Mouse (Mus musculus) T-helper 1 cell (primary cell): ENCODE data around the gene Tm2d1.
"Not testable (repeated sequence)": the region's sequence is repeated elsewhere in the genome, so short reads cannot be mapped to it uniquely, and the experiment has no call there.

ENCODE experiments used
- in situ Hi-C: fragments of 300-600 bp; cut with MboI, MseI; formaldehyde crosslinking; loops from one replicate; pipeline ENCODE4 v1.15.1; 2025; ENCODE audit warnings: high pct_unique_total_duplicates

Tm2d1 gene

GRCm38 (mm10) chr4:98382716-98383424 is at the start of gene Tm2d1:
Gene Tm2d1 (minus strand): TSS chr4:98383306.
- in situ Hi-C loops, result loop anchor here (10.0 kb wide), 1 partner anchor 628 kb away; no protein-coding TSS in a partner anchor

GRCm38 (mm10) chr4:98428371-98428770 is 45.3 kb upstream of the Tm2d1 start:
- in situ Hi-C loops, result no loop called here

GRCm38 (mm10) chr4:98415150-98415549 is 32.0 kb upstream of the Tm2d1 start:
- in situ Hi-C loops, result not testable (repeated sequence)

GRCm38 (mm10) chr4:98408455-98408854 is 25.3 kb upstream of the Tm2d1 start:
- in situ Hi-C loops, result no loop called here

- in situ Hi-C loops, result no loop called here
These were observed 21.3 kb upstream of the Tm2d1 start for GRCm38 (mm10) chr4:98404412-98404811.

- in situ Hi-C loops, result no loop called here
These were observed 20.4 kb upstream of the Tm2d1 start for GRCm38 (mm10) chr4:98403492-98403891.

- in situ Hi-C loops, result no loop called here
These were observed 18.5 kb upstream of the Tm2d1 start for GRCm38 (mm10) chr4:98401584-98401962.

GRCm38 (mm10) chr4:98400926-98401583 is 17.9 kb upstream of the Tm2d1 start:
- in situ Hi-C loops, result no loop called here

GRCm38 (mm10) chr4:98395690-98396437 is 12.8 kb upstream of the Tm2d1 start, which contains the start of gene Patj:
Gene Patj (plus strand): TSS chr4:98395785.
- in situ Hi-C loops, result no loop called here

GRCm38 (mm10) chr4:98395346-98395689 is 12.2 kb upstream of the Tm2d1 start:
- in situ Hi-C loops, result no loop called here

- in situ Hi-C loops, result loop anchor here (10.0 kb wide), 1 partner anchor 630 kb away; no protein-coding TSS in a partner anchor
These were observed 1.9 kb upstream of the Tm2d1 start for GRCm38 (mm10) chr4:98385036-98385435.

- in situ Hi-C loops, result no loop called here
These were observed 6.2 kb downstream of the Tm2d1 start for GRCm38 (mm10) chr4:98376943-98377342.

- in situ Hi-C loops, result no loop called here
These were observed 7.7 kb downstream of the Tm2d1 start for GRCm38 (mm10) chr4:98375401-98375800.

- in situ Hi-C loops, result no loop called here
These were observed 24.9 kb downstream of the Tm2d1 start for GRCm38 (mm10) chr4:98358034-98358809.

GRCm38 (mm10) chr4:98348580-98348979 is 34.5 kb downstream of the Tm2d1 start:
- in situ Hi-C loops, result no loop called here

GRCm38 (mm10) chr4:98345783-98346182 is 37.3 kb downstream of the Tm2d1 start:
- in situ Hi-C loops, result no loop called here

- in situ Hi-C loops, result no loop called here
These were observed 43.0 kb downstream of the Tm2d1 start for GRCm38 (mm10) chr4:98339992-98340564.

- in situ Hi-C loops, result no loop called here
These were observed 44.2 kb downstream of the Tm2d1 start for GRCm38 (mm10) chr4:98338636-98339630.

- in situ Hi-C loops, result no loop called here
These were observed 45.9 kb downstream of the Tm2d1 start for GRCm38 (mm10) chr4:98337197-98337596.

- in situ Hi-C loops, result no loop called here
These were observed 47.4 kb downstream of the Tm2d1 start for GRCm38 (mm10) chr4:98335726-98336125.
